Mouse (Mus musculus): ENCODE measurements around the gene Stra8. TPM values are rescaled to one million over a fixed set of nuclear protein-coding genes. Genes with fewer than 3 reads are reported as not detected.

The Stra8 gene
- polyA plus RNA-seq, 1 experiment from 2014 or later, result not detected

Other genes starting within 250 kb of the Stra8 start
- gene Agbl3, start 139.7 kb upstream of the Stra8 start, polyA plus RNA-seq (2015; fragmentation: Nextera tagmentation; extraction: Ambion mirVana), result 9.2 and 10.3 TPM in 2 replicates
- 1.3 and 1.6 TPM in 2 replicates for gene Tmem140, start 57.0 kb upstream of the Stra8 start, polyA plus RNA-seq (2015; fragmentation: Nextera tagmentation; extraction: Ambion mirVana)
- gene Cyren, start 42.1 kb upstream of the Stra8 start, polyA plus RNA-seq (2015; fragmentation: Nextera tagmentation; extraction: Ambion mirVana), result 10.1 and 11.2 TPM in 2 replicates
- gene Wdr91, start 9.3 kb upstream of the Stra8 start, polyA plus RNA-seq (2015; fragmentation: Nextera tagmentation; extraction: Ambion mirVana), result 12.5 and 14.5 TPM in 2 replicates
- 0.56 and 0.57 TPM in 2 replicates for gene Slc23a4, start 68.2 kb downstream of the Stra8 start, polyA plus RNA-seq (2015; fragmentation: Nextera tagmentation; extraction: Ambion mirVana)
- 36.3 and 37.6 TPM in 2 replicates for gene Cnot4, start 213.6 kb downstream of the Stra8 start, polyA plus RNA-seq (2015; fragmentation: Nextera tagmentation; extraction: Ambion mirVana)

All from hindbrain, embryonic 13.5 days (tissue).